Mouse (Mus musculus): ENCODE results near the gene Wnt5b. TPM values are rescaled to one million over a fixed set of nuclear protein-coding genes. Genes with fewer than 3 reads are reported as not detected.

Gene Wnt5b
- total RNA-seq, 2 experiments from 2014 or later: 1.4 to 1.6 TPM

- no peak for DNase-seq (ENCODE audit: low spot score in 2 of 2)
- intact Hi-C loops (cut with DNase I): no loop called here
These were observed 14.5 kb downstream of the Wnt5b start for GRCm38 (mm10) chr6:119529659-119530058.

GRCm38 (mm10) chr6:119526498-119526897 lies 17.6 kb downstream of the Wnt5b start:
- intact Hi-C loops (cut with DNase I): no loop called here
- DNase-seq (ENCODE audit: low spot score in 2 of 2): no peak

- peak; percentile 58 to 62 for DNase-seq (ENCODE audit: low spot score in 2 of 2)
- intact Hi-C loops (cut with DNase I): no loop called here
These were observed 22.2 kb downstream of the Wnt5b start for GRCm38 (mm10) chr6:119521931-119522391.

- DNase-seq (ENCODE audit: low spot score in 2 of 2): peak in 1 of 2 experiments; percentile 70
- intact Hi-C loops (cut with DNase I): no loop called here
These were observed 22.7 kb downstream of the Wnt5b start for GRCm38 (mm10) chr6:119521482-119521900.

- DNase-seq (ENCODE audit: low spot score in 2 of 2): no peak
- intact Hi-C loops (cut with DNase I): no loop called here
These were observed 23.4 kb downstream of the Wnt5b start for GRCm38 (mm10) chr6:119520731-119521130.

GRCm38 (mm10) chr6:119514085-119514484 lies 30.1 kb downstream of the Wnt5b start:
- DNase-seq (ENCODE audit: low spot score in 2 of 2): no peak
- intact Hi-C loops (cut with DNase I): no loop called here

GRCm38 (mm10) chr6:119513452-119513851 lies 30.7 kb downstream of the Wnt5b start:
- intact Hi-C loops (cut with DNase I): no loop called here
- no peak for DNase-seq (ENCODE audit: low spot score in 2 of 2)

- intact Hi-C loops (cut with DNase I): no loop called here
- no peak for DNase-seq (ENCODE audit: low spot score in 2 of 2)
These were observed 31.4 kb downstream of the Wnt5b start for GRCm38 (mm10) chr6:119512701-119513100.

GRCm38 (mm10) chr6:119509437-119510037 lies 34.6 kb downstream of the Wnt5b start:
- intact Hi-C loops (cut with DNase I): no loop called here
- DNase-seq (ENCODE audit: low spot score in 2 of 2): no peak

- DNase-seq (ENCODE audit: low spot score in 2 of 2): no peak
- intact Hi-C loops (cut with DNase I): no loop called here
These were observed 35.3 kb downstream of the Wnt5b start for GRCm38 (mm10) chr6:119508634-119509375.

GRCm38 (mm10) chr6:119508221-119508620 lies 35.9 kb downstream of the Wnt5b start:
- no peak for DNase-seq (ENCODE audit: low spot score in 2 of 2)
- intact Hi-C loops (cut with DNase I): no loop called here

- intact Hi-C loops (cut with DNase I): no loop called here
- DNase-seq (ENCODE audit: low spot score in 2 of 2): no peak
These were observed 38.5 kb downstream of the Wnt5b start for GRCm38 (mm10) chr6:119505525-119506225.

- intact Hi-C loops (cut with DNase I): no loop called here
- no peak for DNase-seq (ENCODE audit: low spot score in 2 of 2)
These were observed 39.4 kb downstream of the Wnt5b start for GRCm38 (mm10) chr6:119504756-119505155.

- intact Hi-C loops (cut with DNase I): no loop called here
- no peak for DNase-seq (ENCODE audit: low spot score in 2 of 2)
These were observed 42.1 kb downstream of the Wnt5b start for GRCm38 (mm10) chr6:119502031-119502430.

- DNase-seq (ENCODE audit: low spot score in 2 of 2): no peak
- intact Hi-C loops (cut with DNase I): no loop called here
These were observed 44.1 kb downstream of the Wnt5b start for GRCm38 (mm10) chr6:119500086-119500485.

- intact Hi-C loops (cut with DNase I): loop anchor here (10.0 kb wide), 1 partner anchor 216 kb away; no protein-coding TSS in a partner anchor
- no peak for DNase-seq (ENCODE audit: low spot score in 2 of 2)
These were observed 44.9 kb downstream of the Wnt5b start for GRCm38 (mm10) chr6:119499271-119499670.

- intact Hi-C loops (cut with DNase I): loop anchor here (10.0 kb wide), 1 partner anchor 222 kb away; no protein-coding TSS in a partner anchor
- no peak for DNase-seq (ENCODE audit: low spot score in 2 of 2)
These were observed 51.5 kb downstream of the Wnt5b start for GRCm38 (mm10) chr6:119492630-119493014.

GRCm38 (mm10) chr6:119491997-119492629 lies 52.0 kb downstream of the Wnt5b start:
- intact Hi-C loops (cut with DNase I): loop anchor here (10.0 kb wide), 1 partner anchor 223 kb away; no protein-coding TSS in a partner anchor

GRCm38 (mm10) chr6:119491006-119491405 lies 53.1 kb downstream of the Wnt5b start:
- no peak for DNase-seq (ENCODE audit: low spot score in 2 of 2)
- intact Hi-C loops (cut with DNase I): loop anchor here (10.0 kb wide), 1 partner anchor 224 kb away; no protein-coding TSS in a partner anchor

More at GRCm38 (mm10) chr6:119491997-119492629, 52.0 kb downstream of the Wnt5b start:
- no peak for DNase-seq (ENCODE audit: low spot score in 2 of 2)

GRCm38 (mm10) chr6:119490549-119490948 lies 53.6 kb downstream of the Wnt5b start:
- DNase-seq (ENCODE audit: low spot score in 2 of 2): no peak
- intact Hi-C loops (cut with DNase I): loop anchor here (10.0 kb wide), 1 partner anchor 224 kb away; no protein-coding TSS in a partner anchor
